Mouse (Mus musculus): ENCODE results near the gene Letmd1. TPM values are rescaled to one million over a fixed set of nuclear protein-coding genes. Genes with fewer than 3 reads are reported as not detected.
A peak's percentile ranks its signal among the peaks of the same experiment; 100 is the strongest.

The Letmd1 gene
- polyA plus RNA-seq, 1 experiment from 2014 or later = 41.2 TPM

DNA sequence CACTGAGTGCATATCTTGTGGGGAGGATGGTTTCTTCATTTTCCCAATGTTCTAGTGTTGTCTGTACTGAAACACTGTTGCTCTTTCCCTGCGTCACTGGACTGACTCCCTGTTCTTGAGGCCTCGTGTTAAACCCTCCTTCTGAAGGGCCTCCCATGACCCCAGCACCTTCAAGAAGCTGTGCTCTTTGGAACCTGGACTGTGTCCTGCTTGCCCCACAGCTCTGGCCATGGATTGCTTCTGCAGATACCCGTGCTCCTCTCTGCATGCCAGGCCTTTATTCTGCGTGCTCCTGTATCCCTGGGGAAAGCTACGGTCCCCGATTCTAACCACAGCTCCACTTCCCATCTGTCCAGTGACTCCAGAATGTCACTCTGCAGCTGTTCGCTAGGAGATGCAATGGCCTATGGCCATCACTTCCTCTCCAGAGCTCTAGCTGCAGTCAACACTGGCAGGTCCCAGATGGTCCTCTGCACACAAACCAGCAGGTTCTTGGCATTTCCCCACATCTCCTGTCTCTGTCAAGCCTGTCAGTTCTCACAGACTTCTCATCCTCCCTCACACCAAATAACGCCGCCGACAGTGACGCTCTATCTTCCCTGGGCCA lies 38.8 kb upstream of the Letmd1 start:
- 81% methylated on average over 11 of the region's 11 CpGs for WGBS
- Histone ChIP-seq H3K27me3 (ENCODE audit: insufficient read depth, poor library complexity, severe bottlenecking) (peaks cover 13% of the 10 kb centered on the region), H3K4me1 (replicated peaks) (no peaks in the 10 kb centered on the region), H3K27ac (no peak overlapping the region), H3K36me3 (no peaks in the 10 kb centered on the region), H3K9me3 (no peaks in the 10 kb centered on the region), H3K4me3 (no peak overlapping the region)
- no peak for DNase-seq (ENCODE audit: low spot score)

DNA sequence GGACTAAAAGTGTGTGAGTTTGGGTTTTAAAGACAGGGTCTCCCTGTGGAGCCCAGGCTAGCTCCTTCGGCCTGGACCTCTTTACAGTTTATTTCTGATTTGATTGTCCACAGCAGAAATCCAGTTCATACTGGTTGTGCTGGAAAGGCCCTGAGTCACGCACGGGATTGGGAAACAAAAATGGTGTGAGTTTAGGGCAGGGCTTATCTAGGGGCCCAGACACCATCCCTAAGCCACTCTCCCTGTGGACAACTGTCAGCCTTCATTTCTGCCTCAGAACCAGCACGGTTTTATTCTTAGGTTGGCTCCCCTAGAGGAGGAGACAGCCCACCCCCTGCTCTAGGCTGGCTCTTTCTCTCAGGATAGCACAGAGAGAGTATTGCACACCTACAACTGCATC lies 35.6 kb upstream of the Letmd1 start:
- DNase-seq (ENCODE audit: low spot score) = no peak
- Histone ChIP-seq H3K4me3 (no peak overlapping the region), H3K27me3 (ENCODE audit: insufficient read depth, poor library complexity, severe bottlenecking) (no peaks in the 10 kb centered on the region), H3K4me1 (replicated peaks) (no peaks in the 10 kb centered on the region; the same call in 1 of the 2 replicates), H3K9me3 (no peaks in the 10 kb centered on the region), H3K36me3 (no peaks in the 10 kb centered on the region), H3K27ac (no peak overlapping the region)
- 67% methylated on average over 4 of the region's 4 CpGs for WGBS

DNA sequence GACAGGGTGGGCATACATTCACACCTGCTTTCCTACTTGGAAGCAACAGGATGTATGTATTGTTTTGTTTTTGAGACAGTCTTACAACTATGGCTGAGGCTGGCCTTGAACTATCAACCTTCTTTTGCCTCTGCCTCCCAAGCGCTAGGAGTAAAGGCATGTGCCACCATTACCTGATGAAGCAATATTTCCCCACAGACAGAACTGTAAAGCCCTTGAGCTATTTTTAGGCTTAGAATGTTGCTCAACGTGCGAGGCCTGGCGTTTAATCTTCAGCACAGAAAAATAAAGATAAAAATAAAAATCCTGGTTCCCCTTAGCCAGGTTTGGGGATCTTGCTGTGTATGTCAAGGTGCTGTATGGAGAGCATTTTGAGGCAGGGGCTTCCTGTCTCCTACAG lies 32.7 kb upstream of the Letmd1 start:
- Histone ChIP-seq H3K9me3 (no peaks in the 10 kb centered on the region), H3K27ac (no peak overlapping the region), H3K36me3 (no peaks in the 10 kb centered on the region), H3K27me3 (ENCODE audit: insufficient read depth, poor library complexity, severe bottlenecking) (no peaks in the 10 kb centered on the region), H3K4me3 (no peak overlapping the region), H3K4me1 (replicated peaks) (no peaks in the 10 kb centered on the region; the same call in 1 of the 2 replicates)
- WGBS = 93% methylated on average over 4 of the region's 4 CpGs
- DNase-seq (ENCODE audit: low spot score) = no peak

DNA sequence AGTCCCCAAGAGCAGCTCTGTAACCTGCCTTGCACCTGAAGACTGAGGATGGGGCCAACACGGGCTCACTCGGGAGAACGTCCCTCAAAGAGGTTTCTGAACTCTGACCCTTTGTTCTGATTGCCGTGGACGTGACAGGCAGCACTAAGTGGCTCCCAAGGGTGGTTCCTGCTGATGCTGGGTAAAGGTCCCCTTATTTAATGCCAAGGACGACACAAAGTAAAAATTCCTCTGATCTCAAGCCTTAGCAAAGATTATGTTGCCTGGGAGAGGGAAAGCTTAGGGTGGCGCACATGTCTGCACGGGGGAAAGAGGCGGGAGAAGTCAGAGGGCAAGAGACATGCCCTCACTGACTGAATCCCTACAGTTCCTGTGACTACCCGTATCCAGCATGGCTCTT lies 32.3 kb upstream of the Letmd1 start:
- Histone ChIP-seq H3K4me1 (replicated peaks) (no peaks in the 10 kb centered on the region; the same call in 1 of the 2 replicates), H3K27ac (no peak overlapping the region), H3K9me3 (no peaks in the 10 kb centered on the region), H3K27me3 (ENCODE audit: insufficient read depth, poor library complexity, severe bottlenecking) (no peaks in the 10 kb centered on the region), H3K4me3 (no peak overlapping the region), H3K36me3 (no peaks in the 10 kb centered on the region)
- WGBS = 66% methylated on average over 10 of the region's 10 CpGs
- no peak for DNase-seq (ENCODE audit: low spot score)

DNA sequence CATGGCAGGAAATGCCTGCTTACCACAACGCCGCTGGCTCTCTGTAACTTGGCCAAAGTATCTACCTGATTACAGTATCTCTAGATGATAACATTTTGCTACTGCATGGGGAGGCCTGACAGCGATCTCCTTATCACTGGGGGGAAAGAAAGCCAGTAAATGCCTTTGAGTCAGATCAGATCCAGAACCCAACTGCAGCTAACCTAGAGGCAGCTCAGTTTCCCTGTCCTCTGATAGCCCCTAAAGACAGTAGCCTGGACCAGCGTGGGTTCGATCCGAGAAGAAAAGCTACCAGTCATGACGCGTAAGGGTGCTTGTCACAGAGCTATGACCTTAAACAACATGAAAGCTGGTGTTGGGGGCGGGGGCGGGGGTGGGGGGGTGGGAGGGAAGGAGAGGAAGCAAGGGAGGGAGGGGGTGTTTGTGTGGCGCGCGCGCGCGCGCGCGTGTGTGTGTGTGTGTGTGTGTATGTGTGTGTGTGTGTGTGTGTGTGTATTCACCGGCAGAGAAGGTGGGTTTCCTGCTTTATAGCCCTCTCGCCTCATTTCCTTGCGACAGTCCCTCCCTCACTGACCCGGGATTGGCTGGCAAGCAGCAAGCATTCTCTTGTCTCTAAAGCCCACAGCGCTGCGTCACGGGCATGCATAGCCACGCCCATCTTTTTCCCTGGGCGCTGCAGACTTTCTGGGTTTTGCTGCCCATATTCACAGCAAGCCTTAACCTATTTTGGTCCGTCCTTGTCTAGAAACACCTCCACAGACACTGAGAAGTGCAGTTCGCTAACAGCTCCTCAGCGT lies 25.5 kb upstream of the Letmd1 start:
- Histone ChIP-seq H3K27ac (peak overlapping the region; percentile 80), H3K9me3 (no peaks in the 10 kb centered on the region), H3K4me1 (replicated peaks) (peaks cover 15% of the 10 kb centered on the region), H3K4me3 (peak overlapping the region; percentile 57), H3K36me3 (no peaks in the 10 kb centered on the region), H3K27me3 (ENCODE audit: insufficient read depth, poor library complexity, severe bottlenecking) (no peaks in the 10 kb centered on the region)
- DNase-seq (ENCODE audit: low spot score) = peak; percentile 87
- 7% methylated on average over 30 of the region's 31 CpGs for WGBS

DNA sequence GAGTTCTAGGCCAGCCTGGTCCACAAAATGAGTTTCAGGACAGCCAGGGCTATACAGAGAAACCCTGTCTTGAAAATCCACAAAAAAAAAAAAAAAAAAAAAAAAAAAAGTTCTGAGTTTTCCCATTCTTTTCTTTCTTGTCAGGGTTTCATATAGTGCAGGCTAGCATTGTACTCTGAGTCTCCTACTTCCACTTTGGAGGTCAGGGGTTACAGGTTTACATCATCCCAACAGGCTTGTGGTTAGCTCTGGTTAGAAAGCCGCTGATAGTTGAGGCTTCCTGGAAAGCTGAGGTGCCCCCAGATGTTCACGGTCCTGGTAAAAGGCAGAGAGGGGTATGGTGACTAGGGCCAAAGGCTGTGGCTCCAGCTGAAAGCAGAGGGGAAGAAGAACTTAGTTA lies 21.9 kb upstream of the Letmd1 start:
- Histone ChIP-seq H3K4me3 (no peak overlapping the region), H3K4me1 (replicated peaks) (peaks cover 15% of the 10 kb centered on the region), H3K36me3 (no peaks in the 10 kb centered on the region), H3K27ac (no peak overlapping the region), H3K9me3 (no peaks in the 10 kb centered on the region), H3K27me3 (ENCODE audit: insufficient read depth, poor library complexity, severe bottlenecking) (no peaks in the 10 kb centered on the region)
- no peak for DNase-seq (ENCODE audit: low spot score)
- 82% methylated on average over 2 of the region's 2 CpGs for WGBS

DNA sequence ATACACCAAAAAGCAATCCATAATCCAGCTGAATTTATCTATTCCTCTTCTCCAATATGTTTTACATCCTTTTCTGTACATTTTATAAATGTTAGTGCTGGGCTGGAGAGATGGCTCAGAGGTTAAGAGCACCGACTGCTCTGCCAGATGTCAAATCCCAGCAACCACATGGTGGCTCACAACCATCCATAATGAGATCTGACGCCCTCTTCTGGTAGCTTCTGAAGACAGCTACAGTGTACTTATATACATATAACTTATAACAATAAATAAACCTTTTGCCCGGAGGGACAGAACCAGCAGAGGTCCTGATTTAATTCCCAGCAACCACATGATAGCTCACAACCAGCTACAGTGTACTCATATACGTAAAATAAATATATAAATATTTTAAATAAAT lies 20.3 kb upstream of the Letmd1 start:
- peaks cover 8% of the 10 kb centered on the region for H3K4me1 ChIP-seq (replicated peaks)
- DNase-seq (ENCODE audit: low spot score) = no peak
- H3K27ac ChIP-seq = no peak overlapping the region
- 76% methylated on average over 4 of the region's 4 CpGs for WGBS
- H3K4me3 ChIP-seq = no peak overlapping the region
- no peaks in the 10 kb centered on the region for H3K27me3 ChIP-seq (ENCODE audit: insufficient read depth, poor library complexity, severe bottlenecking)
- no peaks in the 10 kb centered on the region for H3K36me3 ChIP-seq
- no peaks in the 10 kb centered on the region for H3K9me3 ChIP-seq

DNA sequence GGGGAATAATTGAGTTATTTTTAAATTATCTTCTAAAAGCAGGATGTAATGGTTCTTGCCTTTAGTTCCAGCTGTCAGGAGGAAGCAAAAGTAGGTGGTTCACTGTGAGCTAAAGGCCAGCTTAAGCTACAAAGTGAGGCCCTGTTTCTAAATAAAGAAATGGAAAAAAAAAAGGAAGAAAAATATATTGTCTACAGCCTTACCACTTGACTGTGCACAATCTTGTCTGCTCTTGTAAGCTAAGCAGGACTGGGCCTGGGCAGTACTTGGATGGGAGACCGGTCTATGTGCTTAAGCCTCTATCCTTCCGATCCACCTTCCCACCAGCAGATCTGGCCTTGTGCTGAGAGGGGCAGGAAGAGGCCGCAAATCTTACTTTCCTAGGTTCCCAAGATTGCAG lies 19.3 kb upstream of the Letmd1 start:
- no peaks in the 10 kb centered on the region for H3K4me1 ChIP-seq (replicated peaks)
- DNase-seq (ENCODE audit: low spot score) = no peak
- no peaks in the 10 kb centered on the region for H3K9me3 ChIP-seq
- H3K36me3 ChIP-seq = no peaks in the 10 kb centered on the region
- no peak overlapping the region for H3K27ac ChIP-seq
- H3K4me3 ChIP-seq = no peak overlapping the region
- 98% methylated on average over 3 of the region's 3 CpGs for WGBS
- H3K27me3 ChIP-seq (ENCODE audit: insufficient read depth, poor library complexity, severe bottlenecking) = no peaks in the 10 kb centered on the region

DNA sequence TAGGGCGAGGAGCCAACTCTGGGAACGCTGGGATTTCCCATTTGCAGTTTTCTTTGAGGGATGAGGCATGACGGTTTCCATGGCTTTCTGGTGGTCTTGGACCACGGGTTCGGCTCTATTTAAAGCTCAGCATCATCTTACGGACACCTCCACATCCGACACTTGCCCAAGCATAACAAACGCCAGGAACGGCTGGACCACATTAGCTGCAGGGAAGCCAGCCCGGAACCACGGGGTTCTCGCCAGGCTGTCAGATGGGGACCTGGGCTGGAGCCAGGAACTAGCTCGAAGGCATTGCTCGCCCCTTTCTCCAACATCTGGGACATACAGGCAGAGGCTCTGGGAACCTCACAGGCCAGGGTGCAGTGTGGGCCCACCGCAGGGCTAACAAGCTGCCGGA lies 17.6 kb upstream of the Letmd1 start:
- DNase-seq (ENCODE audit: low spot score) = no peak
- Histone ChIP-seq H3K27ac (no peak overlapping the region), H3K4me3 (no peak overlapping the region), H3K9me3 (no peaks in the 10 kb centered on the region), H3K36me3 (no peaks in the 10 kb centered on the region), H3K27me3 (ENCODE audit: insufficient read depth, poor library complexity, severe bottlenecking) (no peaks in the 10 kb centered on the region), H3K4me1 (replicated peaks) (no peaks in the 10 kb centered on the region)
- 77% methylated on average over 16 of the region's 16 CpGs for WGBS

DNA sequence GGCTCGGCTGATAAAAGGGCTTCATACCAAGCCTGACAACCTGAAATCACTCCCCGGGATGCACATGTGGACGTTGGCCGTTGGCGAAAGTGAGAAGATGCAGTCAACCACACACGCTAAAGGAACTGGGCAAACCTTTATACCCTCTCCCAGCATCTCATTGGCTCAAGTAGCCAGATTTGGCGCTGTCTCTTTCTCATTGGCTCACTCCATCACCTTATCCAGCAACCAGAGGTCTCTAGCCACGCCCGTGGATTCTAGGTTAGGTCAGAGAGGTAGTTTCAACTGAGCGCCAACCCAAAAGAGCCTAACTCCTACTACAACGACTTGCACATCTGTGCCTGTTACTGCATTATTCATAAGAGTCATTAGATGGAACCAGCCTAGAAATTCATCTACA lies 16.3 kb upstream of the Letmd1 start:
- no peaks in the 10 kb centered on the region for H3K36me3 ChIP-seq
- H3K4me3 ChIP-seq = no peak overlapping the region
- no peak for DNase-seq (ENCODE audit: low spot score)
- no peak overlapping the region for H3K27ac ChIP-seq
- 82% methylated on average over 11 of the region's 11 CpGs for WGBS
- H3K27me3 ChIP-seq (ENCODE audit: insufficient read depth, poor library complexity, severe bottlenecking) = no peaks in the 10 kb centered on the region
- no peaks in the 10 kb centered on the region for H3K9me3 ChIP-seq
- no peaks in the 10 kb centered on the region for H3K4me1 ChIP-seq (replicated peaks)

DNA sequence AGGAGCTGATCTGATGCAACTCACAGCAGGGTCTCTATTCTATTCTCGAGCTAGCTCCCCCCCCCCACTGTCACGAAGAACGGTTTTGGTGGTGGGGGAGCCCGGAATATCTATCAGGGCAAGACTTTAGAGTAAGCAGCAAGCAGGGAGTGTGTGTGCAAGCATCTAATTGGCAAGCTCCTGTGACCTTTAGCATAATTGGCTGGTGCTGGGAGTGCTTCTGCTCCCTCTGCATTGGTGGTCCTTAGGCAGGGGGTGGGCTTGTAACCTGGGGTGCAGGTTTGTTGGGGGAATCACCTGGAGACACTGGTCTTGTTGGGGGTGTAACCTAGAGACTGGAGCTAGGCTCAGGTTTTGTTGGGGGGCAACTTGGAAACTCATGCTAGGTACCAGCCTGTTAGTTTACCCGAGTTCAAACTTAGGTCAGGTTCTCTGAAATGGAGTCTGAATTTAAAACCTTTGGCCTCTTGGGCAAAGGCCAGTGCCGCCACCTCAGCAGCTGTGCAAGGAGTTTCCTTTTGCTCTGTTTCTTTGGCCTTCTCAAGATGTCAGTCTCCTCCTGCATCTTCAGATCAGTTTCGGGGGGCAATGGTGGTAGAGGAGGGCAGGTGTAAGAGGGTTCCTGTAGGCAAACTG lies 12.3 kb upstream of the Letmd1 start:
- DNase-seq (ENCODE audit: low spot score) = no peak
- peaks cover 11% of the 10 kb centered on the region; the same call in 1 of the 2 replicates for H3K27me3 ChIP-seq (ENCODE audit: insufficient read depth, poor library complexity, severe bottlenecking)
- no peaks in the 10 kb centered on the region for H3K9me3 ChIP-seq
- H3K36me3 ChIP-seq = no peaks in the 10 kb centered on the region
- 0 out of 2 replicates have a peak, but pooled peaks cover 3% of the 10 kb centered on the region for H3K4me1 ChIP-seq (replicated peaks)
- WGBS = 63% methylated on average over 7 of the region's 7 CpGs
- no peak overlapping the region for H3K27ac ChIP-seq
- H3K4me3 ChIP-seq = no peak overlapping the region

DNA sequence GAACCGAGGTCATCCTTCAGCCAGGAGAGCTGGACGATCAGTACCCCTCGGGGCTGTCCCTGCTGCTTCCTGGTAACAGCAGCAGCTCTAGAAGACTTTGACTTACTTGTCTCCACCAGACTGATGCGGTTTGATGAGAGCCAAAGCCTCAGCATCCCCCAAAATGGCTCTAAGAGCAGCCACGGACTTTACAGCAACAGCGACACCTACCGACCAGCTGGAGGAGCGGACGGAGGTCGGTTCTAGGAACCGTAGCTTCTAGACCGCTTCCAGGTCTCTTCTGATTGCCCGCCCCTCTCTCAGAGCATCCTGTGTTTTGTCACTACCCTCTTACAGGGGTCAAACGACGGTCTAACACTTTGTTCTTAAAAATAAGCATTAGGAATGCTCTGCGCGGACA lies 11.5 kb upstream of the Letmd1 start:
- H3K9me3 ChIP-seq = no peaks in the 10 kb centered on the region
- 9% methylated on average over 17 of the region's 17 CpGs for WGBS
- no peak overlapping the region for H3K27ac ChIP-seq
- DNase-seq (ENCODE audit: low spot score) = peak; percentile 80
- H3K36me3 ChIP-seq = no peaks in the 10 kb centered on the region
- no peak overlapping the region for H3K4me3 ChIP-seq
- H3K27me3 ChIP-seq (ENCODE audit: insufficient read depth, poor library complexity, severe bottlenecking) = peaks cover 11% of the 10 kb centered on the region; the same call in 1 of the 2 replicates
- 0 out of 2 replicates have a peak, but pooled peaks cover 3% of the 10 kb centered on the region for H3K4me1 ChIP-seq (replicated peaks)

DNA sequence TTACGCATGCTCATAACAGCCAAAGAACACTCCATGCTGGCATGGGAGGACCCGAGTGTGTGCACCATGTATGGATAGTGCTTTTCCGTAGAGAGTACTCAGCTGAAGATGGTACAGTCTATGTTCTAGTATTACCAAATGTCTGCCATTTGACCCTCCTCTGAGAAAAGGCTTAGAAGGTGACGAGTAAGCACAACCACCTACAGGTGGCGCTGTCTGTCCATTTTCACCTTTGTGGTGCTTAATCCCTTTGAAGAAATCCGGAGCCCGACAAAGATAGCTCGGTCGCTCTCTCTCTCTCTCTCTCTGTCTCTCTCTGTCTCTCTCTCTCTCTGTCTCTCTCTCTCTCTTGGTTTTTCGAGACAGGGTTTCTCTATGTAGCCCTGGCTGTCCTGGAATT lies 10.8 kb upstream of the Letmd1 start:
- peak; percentile 60 for DNase-seq (ENCODE audit: low spot score)
- H3K4me3 ChIP-seq = no peak overlapping the region
- H3K27me3 ChIP-seq (ENCODE audit: insufficient read depth, poor library complexity, severe bottlenecking) = peaks cover 11% of the 10 kb centered on the region; the same call in 1 of the 2 replicates
- 0 out of 2 replicates have a peak, but pooled peaks cover 3% of the 10 kb centered on the region for H3K4me1 ChIP-seq (replicated peaks)
- H3K27ac ChIP-seq = no peak overlapping the region
- H3K36me3 ChIP-seq = no peaks in the 10 kb centered on the region
- WGBS = 50% methylated on average over 10 of the region's 10 CpGs
- H3K9me3 ChIP-seq = no peaks in the 10 kb centered on the region

Data from hindbrain, embryonic 10.5 days (tissue).